ENCODE assay signal across 8 mouse cellular contexts in genomic region chr8:106682971-106683668, GRCm38 (mm10). TPM values are rescaled to one million over a fixed set of nuclear protein-coding genes. Genes with fewer than 3 reads are reported as not detected.
A peak's percentile ranks its signal among the peaks of the same experiment; 100 is the strongest.
DNase-seq lines count a peak whose midpoint lies in the region; ATAC-seq and TF ChIP-seq lines count a peak whose summit lies in the region.

Gene Tango6 (plus strand): TSS chr8:106683068.

- WGBS in forebrain, embryonic 16.5 days, result under 1% methylated on average over 50 of the region's 50 CpGs
- under 1% methylated on average over 50 of the region's 50 CpGs for WGBS in lung, embryonic 15.5 days

- peak; percentile 75 for DNase-seq in ES-E14 (ENCODE audit: low read depth, low spot score)
- peak; percentile 87 for DNase-seq in cerebellum, adult 11-12 months
- peak; percentile 92 to 93 for DNase-seq in heart, postnatal 36 days
- peak; percentile 83 to 89 for DNase-seq in layer of hippocampus, adult 8-10 months (ENCODE audit: low spot score in 2 of 2)
- peak; percentile 78 for DNase-seq in ovary, adult 18-20 months (ENCODE audit: low spot score)
- peak; percentile 89 for DNase-seq in thymus, postnatal 0 days (ENCODE audit: low spot score)

- in situ Hi-C loops in ES-E14 (cut with MboI; ENCODE audit: low sequenced_read_pairs in 2 of 2, unreplicated experiment in 2 of 2), result no loop called here

- no peaks in the 10 kb centered on the region for H3K9me3 ChIP-seq in ES-E14 (ENCODE audit: control insufficient read depth, insufficient read depth, low read depth, low read length)
- no peaks in the 10 kb centered on the region for H3K9me3 ChIP-seq in forebrain, embryonic 16.5 days (ENCODE audit: control insufficient read depth, low read length)
- H3K9me3 ChIP-seq in lung, embryonic 15.5 days, result no peaks in the 10 kb centered on the region

- peak within 1 kb of the TSS; percentile 97 to 99 for H3K4me3 ChIP-seq in ES-E14 (ENCODE audit: insufficient read depth in 1 of 2, low read depth in 1 of 2, low read length in 2 of 2, poor library complexity in 1 of 2, severe bottlenecking in 1 of 2)
- peak within 1 kb of the TSS; percentile 75 for H3K4me3 ChIP-seq in forebrain, embryonic 16.5 days (replicated peaks; ENCODE audit: low read length)
- H3K4me3 ChIP-seq in lung, embryonic 15.5 days, result peak within 1 kb of the TSS; percentile 86

- peak; percentile 95 for ATAC-seq in forebrain, embryonic 16.5 days
- ATAC-seq in lung, embryonic 15.5 days (ENCODE audit: borderline replicate concordance, extremely low read depth, low FRiP score, low TSS enrichment), result peak; percentile 97

- peak within 1 kb of the TSS; percentile 54 for H3K4me2 ChIP-seq in forebrain, embryonic 16.5 days (ENCODE audit: low read length)
- H3K4me2 ChIP-seq in lung, embryonic 15.5 days, result peak within 1 kb of the TSS; percentile 60

- H3K36me3 ChIP-seq in ES-E14 (ENCODE audit: control insufficient read depth, insufficient read depth, low read length, poor library complexity, severe bottlenecking), result no peaks in the 10 kb centered on the region
- H3K36me3 ChIP-seq in forebrain, embryonic 16.5 days (ENCODE audit: control insufficient read depth, insufficient read depth), result no peaks in the 10 kb centered on the region
- H3K36me3 ChIP-seq in lung, embryonic 15.5 days, result no peaks in the 10 kb centered on the region

- H3K4me1 ChIP-seq in ES-E14 (ENCODE audit: control insufficient read depth in 2 of 2, insufficient read depth in 2 of 2, low read length in 2 of 2, poor library complexity in 1 of 2), result no peaks in the 10 kb centered on the region
- H3K4me1 ChIP-seq in forebrain, embryonic 16.5 days (replicated peaks; ENCODE audit: control insufficient read depth, insufficient read depth, low read length), result no peaks in the 10 kb centered on the region
- peaks cover 10% of the 10 kb centered on the region for H3K4me1 ChIP-seq in lung, embryonic 15.5 days

- intact Hi-C loops in heart, postnatal 36 days (cut with DNase I), result no loop called here

- H3K27me3 ChIP-seq in forebrain, embryonic 16.5 days (replicated peaks; ENCODE audit: control insufficient read depth, insufficient read depth, low read length), result no peaks in the 10 kb centered on the region
- no peaks in the 10 kb centered on the region for H3K27me3 ChIP-seq in lung, embryonic 15.5 days

- peak within 1 kb of the TSS; percentile 98 for H3K9ac ChIP-seq in ES-E14 (ENCODE audit: insufficient read depth, low read depth, low read length, poor library complexity, severe bottlenecking)
- H3K9ac ChIP-seq in forebrain, embryonic 16.5 days (replicated peaks; ENCODE audit: low read depth, low read length), result peak within 1 kb of the TSS; percentile 80
- H3K9ac ChIP-seq in lung, embryonic 15.5 days, result peak within 1 kb of the TSS; percentile 70

- H3K27ac ChIP-seq in ES-E14 (ENCODE audit: insufficient read depth, low read depth, low read length, poor library complexity, severe bottlenecking), result peak within 1 kb of the TSS; percentile 68
- H3K27ac ChIP-seq in forebrain, embryonic 16.5 days (ENCODE audit: low read length), result peak within 1 kb of the TSS; percentile 60
- H3K27ac ChIP-seq in lung, embryonic 15.5 days, result peak within 1 kb of the TSS; percentile 96

TF ChIP-seq in ES-E14, 5 proteins besides CTCF, POLR2A, EP300 and RAD21:
- TF ChIP-seq ZC3H11A (IDR thresholded peaks at IDR 0.05; ENCODE audit: borderline replicate concordance, low read depth, low read length), result 0 out of 2 replicates have a peak, but pooled peaks have one; percentile 2
- peak; percentile 57; the same call in 1 of the 2 replicates for TF ChIP-seq HCFC1 (IDR thresholded peaks at IDR 0.05; ENCODE audit: borderline replicate concordance, insufficient read depth, low read length)
- no peak for TF ChIP-seq MAFK (IDR thresholded peaks at IDR 0.05; ENCODE audit: insufficient read depth, low read depth, low read length)
- peak; percentile 97 for TF ChIP-seq ZNF384 (IDR thresholded peaks at IDR 0.05; ENCODE audit: low read depth, low read length)
- TF ChIP-seq CHD2 (IDR thresholded peaks at IDR 0.05; ENCODE audit: low read depth, low read length), result no peak

RNA-seq across cellular contexts. Expression of gene Tango6, which starts in this region (rescaled TPM):
- total RNA-seq in ES-E14 (2012; rRNA removed), result 13.6 and 16.5 TPM in 2 replicates
- polyA plus RNA-seq in forebrain, embryonic 16.5 days (2015; fragmentation: Nextera tagmentation; extraction: Ambion mirVana), result 4.3 and 5.6 TPM in 2 replicates
- total RNA-seq in heart, postnatal 36 days (2021), result 10 to 100 TPM; 10.7 to 11.2 TPM
- total RNA-seq in layer of hippocampus, adult 8-10 months (2022), result 1 to 10 TPM; 6.4 to 7.3 (median 7.0) TPM
- 11.4 and 12.1 TPM in 2 replicates for polyA plus RNA-seq in lung, embryonic 15.5 days (2015; fragmentation: Nextera tagmentation; extraction: Ambion mirVana)
- polyA plus RNA-seq in thymus, postnatal 0 days (2015; fragmentation: Nextera tagmentation; extraction: Ambion mirVana), result 5.5 and 5.7 TPM in 2 replicates

Comparison
In these comparisons a context has a peak if more than half of its experiments do, and no peak if none do; other contexts are left out.
1. Peak in every context shown above with its lines: DNase-seq, ATAC-seq, H3K4me3 ChIP-seq and H3K27ac ChIP-seq.